Mouse (Mus musculus) CD4-positive, CD25-positive, alpha-beta regulatory T cell (primary cell): ENCODE results near the gene Pabpc6. TPM values are rescaled to one million over a fixed set of nuclear protein-coding genes. Genes with fewer than 3 reads are reported as not detected.

ENCODE experiments used
- polyA plus RNA-seq: library from polyadenylated mRNA; unstranded; fragments of 100-300 nt; shearing (Covaris generic); gene quantifications from one replicate; pipeline ENCODE4 v1.2.1, GENCODE M21; 2017

Pabpc6 gene
- not detected for polyA plus RNA-seq

DNA sequence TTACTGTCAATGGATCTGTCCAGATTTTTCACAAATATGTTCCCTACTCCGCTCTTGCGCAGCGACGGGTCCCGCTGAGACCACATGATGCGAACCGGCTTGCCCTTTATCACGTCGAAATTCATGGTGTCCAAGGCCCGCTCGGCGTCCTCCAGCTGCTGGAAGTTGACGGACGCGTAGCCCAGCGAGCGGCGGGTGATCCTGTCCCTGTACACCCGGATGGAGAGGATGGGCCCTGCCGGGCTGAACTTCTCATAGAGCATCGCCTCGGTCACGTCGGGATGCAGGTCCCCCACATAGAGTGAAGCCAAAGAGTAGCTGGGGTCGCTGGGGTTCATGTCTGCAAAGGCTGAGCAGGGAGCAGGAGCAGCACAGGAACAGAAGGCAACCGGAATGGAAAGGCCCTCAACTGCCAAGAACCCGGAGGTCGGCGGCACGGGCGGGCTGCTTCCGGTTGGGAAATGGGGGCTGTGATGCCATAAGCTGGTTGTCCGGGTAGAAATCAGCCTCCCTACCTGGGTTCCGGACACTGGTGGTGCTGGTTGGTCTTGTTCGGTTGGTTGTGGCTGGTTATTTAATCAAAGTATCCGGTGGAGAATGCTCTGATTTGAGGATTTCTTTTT, at the start of gene Pabpc6:
Gene Pabpc6 (minus strand): TSS at position 435 of the 623 bp plus-strand sequence.

Other genes starting within 250 kb of the Pabpc6 start
- not detected for gene Gm17728, start 247.7 kb downstream of the Pabpc6 start, polyA plus RNA-seq